Mouse (Mus musculus) testis, adult 2 months (tissue): Measurements from ENCODE around the gene Cxcl17. TPM values are rescaled to one million over a fixed set of nuclear protein-coding genes. Genes with fewer than 3 reads are reported as not detected.

Experiments
- H3K27ac ChIP-seq: fragments of 200-500 bp; 2 replicates; pipeline ENCODE4 v1.5.1; 2012; ENCODE audit warnings: low read depth, low read length; ENCODE audit not compliant: control insufficient read depth, insufficient read depth
- H3K27me3 ChIP-seq: fragments of 200-500 bp; 2 replicates; pipeline ENCODE4 v1.6.1; 2012; ENCODE audit warnings: mild to moderate bottlenecking, low read length, moderate library complexity; ENCODE audit not compliant: control insufficient read depth, insufficient read depth
- H3K36me3 ChIP-seq: fragments of 200-500 bp; 2 replicates; pipeline ENCODE4 v1.6.1; 2012; ENCODE audit warnings: mild to moderate bottlenecking, low read length; ENCODE audit not compliant: control insufficient read depth, insufficient read depth
- H3K4me1 ChIP-seq: fragments of 200-500 bp; 2 replicates; pipeline ENCODE4 v1.6.1; 2012; ENCODE audit warnings: low read length; ENCODE audit not compliant: control insufficient read depth, insufficient read depth
- H3K4me3 ChIP-seq: fragments of 200-500 bp; 2 replicates; pipeline ENCODE4 v1.5.1; 2012; ENCODE audit warnings: low read depth, mild to moderate bottlenecking, low read length, moderate library complexity, mixed read lengths; ENCODE audit not compliant: control insufficient read depth
- CTCF ChIP-seq: fragments of 200-500 bp; IDR thresholded peaks from 2 replicates; pipeline ENCODE4 v1.5.1; 2012; ENCODE audit warnings: low read depth, mild to moderate bottlenecking, inconsistent platforms, low read length, moderate library complexity; ENCODE audit not compliant: control insufficient read depth, insufficient read depth, insufficient replicate concordance
- POLR2A ChIP-seq: fragments of 200-500 bp; IDR thresholded peaks from 2 replicates; pipeline ENCODE4 v1.6.1; 2012; ENCODE audit warnings: low read depth, mild to moderate bottlenecking, inconsistent platforms, low read length, moderate library complexity; ENCODE audit not compliant: control insufficient read depth
- polyA plus RNA-seq: library from polyadenylated mRNA; depleted of rRNA; stranded (reverse); fragments of >200 nt; gene quantifications from 2 replicates; pipeline ENCODE4 v1.2.3, GENCODE M21; 2012

Cxcl17 gene
- polyA plus RNA-seq, 1 experiment = not detected

DNA sequence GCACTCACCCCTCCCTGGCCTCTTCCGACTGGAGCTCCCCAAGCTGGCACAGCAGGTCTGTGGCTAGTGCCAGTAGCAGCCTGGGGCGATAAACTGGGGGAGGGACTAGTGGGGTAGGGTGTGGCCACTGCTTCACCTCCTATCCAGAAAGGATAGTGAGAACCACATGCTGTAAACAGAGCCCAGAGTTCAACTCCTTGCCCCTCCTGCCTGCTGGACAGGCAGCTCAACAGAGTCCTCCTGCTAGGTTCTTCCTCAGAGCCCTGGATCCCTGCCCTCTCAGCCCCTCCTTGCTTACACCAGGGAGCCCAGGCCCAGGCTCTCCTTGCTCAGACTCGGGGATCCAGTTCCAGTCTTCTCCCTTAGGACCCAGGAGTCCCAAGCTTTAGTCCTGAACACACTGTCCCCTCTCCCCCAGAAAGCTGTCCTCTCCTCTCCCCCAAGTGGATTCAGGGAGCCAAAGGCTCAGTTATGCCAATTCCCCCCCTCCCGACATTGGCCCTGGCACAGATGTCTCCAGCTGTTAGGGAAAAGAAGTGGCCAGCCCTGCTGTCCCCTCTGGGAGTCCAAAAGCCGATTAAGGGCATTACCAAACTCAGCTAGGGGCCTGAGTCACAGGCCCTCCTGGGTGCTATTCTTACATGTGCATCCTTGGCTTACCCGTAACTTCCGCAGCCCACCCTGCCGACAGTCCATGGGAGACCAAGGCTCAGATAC, 22.5 kb downstream of the Cxcl17 start:
- Histone ChIP-seq H3K4me1 (peaks cover 4% of the 10 kb centered on the region), H3K27me3 (no peaks in the 10 kb centered on the region), H3K36me3 (no peaks in the 10 kb centered on the region), H3K27ac (peak overlapping the region; percentile 29), H3K4me3 (no peak overlapping the region)
- TF ChIP-seq CTCF (no peak), POLR2A (no peak)

GRCm38 (mm10) chr7:25388916-25389315, 23.8 kb downstream of the Cxcl17 start:
- H3K36me3 ChIP-seq = no peaks in the 10 kb centered on the region
- H3K27me3 ChIP-seq = no peaks in the 10 kb centered on the region
- H3K4me1 ChIP-seq = peaks cover 2% of the 10 kb centered on the region
- no peak for TF ChIP-seq POLR2A
- TF ChIP-seq CTCF = no peak
- no peak overlapping the region for H3K4me3 ChIP-seq
- peak overlapping the region; percentile 47; the same call in 1 of the 2 replicates for H3K27ac ChIP-seq

- H3K27ac ChIP-seq = no peak overlapping the region
- TF ChIP-seq POLR2A = no peak
- no peak for TF ChIP-seq CTCF
- H3K27me3 ChIP-seq = no peaks in the 10 kb centered on the region
- H3K4me3 ChIP-seq = no peak overlapping the region
- H3K36me3 ChIP-seq = no peaks in the 10 kb centered on the region
- peaks cover 2% of the 10 kb centered on the region for H3K4me1 ChIP-seq
These were observed 24.8 kb downstream of the Cxcl17 start for GRCm38 (mm10) chr7:25387811-25388440.

DNA sequence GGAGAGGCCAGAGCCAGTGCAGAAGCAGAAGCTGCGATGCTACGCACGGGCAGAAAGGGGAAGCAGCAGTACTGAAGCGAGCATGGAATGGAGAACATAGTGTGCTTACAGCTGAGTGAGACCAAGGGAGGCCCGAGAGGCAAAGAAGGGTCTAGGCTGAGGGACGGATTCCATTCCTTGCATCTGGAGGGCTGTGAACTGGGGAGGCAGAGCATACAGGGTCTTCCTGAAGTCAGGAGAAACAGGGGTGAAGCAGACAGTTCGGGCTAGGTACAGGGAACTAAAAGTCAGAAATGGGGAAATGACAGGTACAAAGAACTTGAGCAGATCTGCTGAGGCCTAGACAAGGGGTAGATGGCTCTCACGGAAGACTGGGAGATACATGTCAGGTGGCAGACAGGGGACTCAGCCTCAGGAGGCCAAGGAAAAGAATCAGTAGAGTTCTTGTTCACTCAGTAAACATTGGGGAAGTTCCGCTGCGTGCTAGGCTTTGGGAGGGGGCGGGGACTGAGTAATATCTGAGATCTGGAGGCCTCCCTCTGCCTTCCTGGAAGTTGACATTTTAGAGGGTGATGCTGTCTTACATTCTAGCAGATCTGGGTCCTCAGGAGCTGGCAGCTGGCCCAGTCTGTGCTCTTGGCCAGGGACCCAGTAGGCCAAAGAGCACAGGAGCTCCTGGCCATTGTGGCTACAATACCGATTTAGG, 26.7 kb downstream of the Cxcl17 start:
- Histone ChIP-seq H3K4me1 (peaks cover 2% of the 10 kb centered on the region), H3K4me3 (no peak overlapping the region), H3K36me3 (no peaks in the 10 kb centered on the region; the same call in 1 of the 2 replicates), H3K27ac (peak overlapping the region; percentile 50; the same call in 1 of the 2 replicates), H3K27me3 (no peaks in the 10 kb centered on the region)
- TF ChIP-seq POLR2A (no peak), CTCF (no peak)

DNA sequence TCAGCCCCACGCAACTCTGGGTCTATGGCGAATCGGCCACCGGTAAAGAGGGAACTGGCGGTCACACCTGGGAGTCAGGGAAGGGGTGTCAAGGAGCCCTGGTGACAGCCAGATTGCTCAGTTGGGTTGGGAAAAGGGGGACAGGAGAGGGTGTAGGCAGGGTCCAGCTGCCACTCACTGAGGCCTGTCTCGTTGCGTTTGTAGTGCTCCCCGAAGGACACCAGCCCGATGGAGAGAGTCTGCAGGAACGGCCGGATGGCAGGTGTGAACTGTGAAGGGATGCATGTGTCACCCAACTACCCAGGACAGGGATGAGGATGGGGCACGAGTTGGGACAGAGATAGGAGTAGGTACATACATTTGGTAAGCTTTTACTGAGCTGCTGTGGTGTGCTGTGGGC, 27.4 kb downstream of the Cxcl17 start:
- H3K36me3 ChIP-seq = no peaks in the 10 kb centered on the region; the same call in 1 of the 2 replicates
- no peak overlapping the region for H3K4me3 ChIP-seq
- TF ChIP-seq POLR2A = no peak
- no peak for TF ChIP-seq CTCF
- no peaks in the 10 kb centered on the region for H3K27me3 ChIP-seq
- H3K27ac ChIP-seq = no peak overlapping the region
- peaks cover 6% of the 10 kb centered on the region for H3K4me1 ChIP-seq

GRCm38 (mm10) chr7:25384818-25385217, 27.9 kb downstream of the Cxcl17 start:
- no peak overlapping the region for H3K27ac ChIP-seq
- no peak for TF ChIP-seq CTCF
- no peak for TF ChIP-seq POLR2A
- H3K27me3 ChIP-seq = no peaks in the 10 kb centered on the region
- H3K4me1 ChIP-seq = peaks cover 9% of the 10 kb centered on the region
- H3K4me3 ChIP-seq = no peak overlapping the region
- H3K36me3 ChIP-seq = no peaks in the 10 kb centered on the region; the same call in 1 of the 2 replicates

DNA sequence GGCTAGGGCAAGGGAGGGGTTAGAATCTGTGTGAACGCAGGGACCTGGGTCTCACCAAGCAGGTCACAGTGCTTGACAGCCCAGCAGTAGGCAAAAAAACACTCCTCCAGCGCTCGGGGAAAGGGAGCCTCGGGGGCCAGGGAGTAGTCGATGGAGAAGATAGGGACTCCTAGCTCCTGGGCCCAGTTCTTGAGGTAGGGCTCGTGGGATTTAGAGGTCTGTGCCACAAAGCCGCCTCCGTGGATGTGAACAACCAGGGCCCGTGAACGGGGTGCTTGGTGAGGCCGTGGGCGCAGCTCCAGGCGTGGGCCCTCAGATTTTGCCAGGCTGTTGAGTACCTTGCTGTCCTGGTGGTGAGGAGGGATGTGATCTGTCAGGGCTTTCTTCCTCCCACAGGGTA, 28.4 kb downstream of the Cxcl17 start:
- Histone ChIP-seq H3K4me1 (peaks cover 11% of the 10 kb centered on the region), H3K36me3 (no peaks in the 10 kb centered on the region; the same call in 1 of the 2 replicates), H3K27ac (no peak overlapping the region), H3K4me3 (no peak overlapping the region), H3K27me3 (no peaks in the 10 kb centered on the region)
- TF ChIP-seq CTCF (no peak), POLR2A (no peak)
